Mouse (Mus musculus): ENCODE measurements around the gene Traf3. TPM values are rescaled to one million over a fixed set of nuclear protein-coding genes. Genes with fewer than 3 reads are reported as not detected.

Gene Traf3
- 14.7 and 17.3 TPM in 2 replicates for polyA plus RNA-seq (2015; fragmentation: Nextera tagmentation; extraction: Ambion mirVana)

GRCm38 (mm10) chr12:111165831-111166591, at the start of gene Traf3:
TSS of gene Traf3 (plus strand) at chr12:111166370.
- Histone ChIP-seq H3K27me3 (no peaks in the 10 kb centered on the region), H3K9ac (replicated peaks) (peak within 1 kb of the TSS; percentile 76), H3K4me2 (replicated peaks) (peak within 1 kb of the TSS; percentile 76), H3K4me3 (peak within 1 kb of the TSS; percentile 91), H3K36me3 (no peaks in the 10 kb centered on the region), H3K9me3 (no peaks in the 10 kb centered on the region), H3K27ac (replicated peaks) (peak within 1 kb of the TSS; percentile 91), H3K4me1 (peaks cover 77% of the 10 kb centered on the region)
- 0 out of 2 replicates have a peak, but pooled peaks have one; percentile 7 for ATAC-seq (replicated peaks)
- 10% methylated on average over 34 of the region's 105 CpGs for WGBS

- no peak for ATAC-seq (replicated peaks)
- WGBS: 95% methylated on average over 5 of the region's 5 CpGs
- H3K4me3 ChIP-seq: no peak overlapping the region
- no peaks in the 10 kb centered on the region for H3K9me3 ChIP-seq
- H3K36me3 ChIP-seq: peaks cover 23% of the 10 kb centered on the region
- H3K27me3 ChIP-seq: no peaks in the 10 kb centered on the region
- H3K27ac ChIP-seq (replicated peaks): no peak overlapping the region
- peaks cover 2% of the 10 kb centered on the region; the same call in 1 of the 2 replicates for H3K4me1 ChIP-seq
- H3K4me2 ChIP-seq (replicated peaks): no peak overlapping the region
- H3K9ac ChIP-seq (replicated peaks): no peak overlapping the region
These were observed 46.6 kb upstream of the Traf3 start for GRCm38 (mm10) chr12:111119506-111120085.

- 89% methylated on average over 9 of the region's 9 CpGs for WGBS
- Histone ChIP-seq H3K36me3 (peaks cover 19% of the 10 kb centered on the region), H3K4me1 (peaks cover 8% of the 10 kb centered on the region), H3K27ac (replicated peaks) (no peak overlapping the region), H3K9me3 (no peaks in the 10 kb centered on the region), H3K27me3 (no peaks in the 10 kb centered on the region), H3K4me3 (no peak overlapping the region), H3K4me2 (replicated peaks) (no peak overlapping the region), H3K9ac (replicated peaks) (no peak overlapping the region)
- no peak for ATAC-seq (replicated peaks)
These were observed 45.1 kb upstream of the Traf3 start for GRCm38 (mm10) chr12:111120976-111121645.

GRCm38 (mm10) chr12:111122332-111122852, 43.8 kb upstream of the Traf3 start:
- Histone ChIP-seq H3K27ac (replicated peaks) (no peak overlapping the region), H3K4me3 (no peak overlapping the region), H3K4me1 (peaks cover 8% of the 10 kb centered on the region), H3K4me2 (replicated peaks) (no peak overlapping the region), H3K9me3 (no peaks in the 10 kb centered on the region), H3K27me3 (no peaks in the 10 kb centered on the region), H3K36me3 (peaks cover 10% of the 10 kb centered on the region), H3K9ac (replicated peaks) (no peak overlapping the region)
- ATAC-seq (replicated peaks): no peak

- Histone ChIP-seq H3K4me2 (replicated peaks) (no peak overlapping the region), H3K4me1 (peaks cover 8% of the 10 kb centered on the region), H3K27ac (replicated peaks) (peak overlapping the region; percentile 46; the same call in 1 of the 2 replicates), H3K36me3 (no peaks in the 10 kb centered on the region), H3K9ac (replicated peaks) (no peak overlapping the region), H3K4me3 (no peak overlapping the region), H3K9me3 (no peaks in the 10 kb centered on the region), H3K27me3 (no peaks in the 10 kb centered on the region)
- WGBS: 72% methylated on average over 14 of the region's 14 CpGs
- ATAC-seq (replicated peaks): no peak
These were observed 41.4 kb upstream of the Traf3 start for GRCm38 (mm10) chr12:111124601-111125260.

GRCm38 (mm10) chr12:111125666-111126065, 40.5 kb upstream of the Traf3 start:
- 72% methylated on average over 6 of the region's 6 CpGs for WGBS
- H3K9me3 ChIP-seq: no peaks in the 10 kb centered on the region
- H3K9ac ChIP-seq (replicated peaks): no peak overlapping the region
- H3K4me2 ChIP-seq (replicated peaks): no peak overlapping the region
- no peaks in the 10 kb centered on the region for H3K36me3 ChIP-seq
- no peak for ATAC-seq (replicated peaks)
- no peaks in the 10 kb centered on the region for H3K27me3 ChIP-seq
- H3K4me1 ChIP-seq: peaks cover 8% of the 10 kb centered on the region
- no peak overlapping the region for H3K4me3 ChIP-seq
- no peak overlapping the region for H3K27ac ChIP-seq (replicated peaks)

GRCm38 (mm10) chr12:111134169-111134568, 32.0 kb upstream of the Traf3 start:
- H3K9me3 ChIP-seq: no peaks in the 10 kb centered on the region
- WGBS: 70% methylated on average over 7 of the region's 7 CpGs
- no peak for ATAC-seq (replicated peaks)
- no peak overlapping the region for H3K4me3 ChIP-seq
- no peak overlapping the region for H3K4me2 ChIP-seq (replicated peaks)
- no peaks in the 10 kb centered on the region for H3K27me3 ChIP-seq
- H3K9ac ChIP-seq (replicated peaks): no peak overlapping the region
- H3K4me1 ChIP-seq: peaks cover 17% of the 10 kb centered on the region
- no peaks in the 10 kb centered on the region for H3K36me3 ChIP-seq
- peak overlapping the region; percentile 85 for H3K27ac ChIP-seq (replicated peaks)

- Histone ChIP-seq H3K27ac (replicated peaks) (peak overlapping the region; percentile 85), H3K4me3 (no peak overlapping the region), H3K9me3 (no peaks in the 10 kb centered on the region), H3K36me3 (no peaks in the 10 kb centered on the region), H3K9ac (replicated peaks) (no peak overlapping the region), H3K4me1 (peaks cover 17% of the 10 kb centered on the region), H3K27me3 (no peaks in the 10 kb centered on the region), H3K4me2 (replicated peaks) (no peak overlapping the region)
- WGBS: 45% methylated on average over 19 of the region's 19 CpGs
- ATAC-seq (replicated peaks): peak; percentile 46; the same call in 1 of the 2 replicates
These were observed 31.1 kb upstream of the Traf3 start for GRCm38 (mm10) chr12:111134791-111135733.

GRCm38 (mm10) chr12:111135953-111136352, 30.2 kb upstream of the Traf3 start:
- Histone ChIP-seq H3K9me3 (no peaks in the 10 kb centered on the region), H3K4me3 (no peak overlapping the region), H3K36me3 (no peaks in the 10 kb centered on the region), H3K9ac (replicated peaks) (no peak overlapping the region), H3K4me1 (peaks cover 17% of the 10 kb centered on the region), H3K27me3 (no peaks in the 10 kb centered on the region), H3K4me2 (replicated peaks) (no peak overlapping the region), H3K27ac (replicated peaks) (peak overlapping the region; percentile 85)
- ATAC-seq (replicated peaks): no peak
- WGBS: 56% methylated on average over 3 of the region's 3 CpGs

- no peak overlapping the region for H3K4me2 ChIP-seq (replicated peaks)
- ATAC-seq (replicated peaks): no peak
- no peak overlapping the region for H3K9ac ChIP-seq (replicated peaks)
- H3K27me3 ChIP-seq: no peaks in the 10 kb centered on the region
- peaks cover 17% of the 10 kb centered on the region for H3K4me1 ChIP-seq
- no peaks in the 10 kb centered on the region for H3K9me3 ChIP-seq
- WGBS: 58% methylated on average over 2 of the region's 2 CpGs
- H3K27ac ChIP-seq (replicated peaks): no peak overlapping the region
- H3K36me3 ChIP-seq: no peaks in the 10 kb centered on the region
- H3K4me3 ChIP-seq: no peak overlapping the region
These were observed 29.1 kb upstream of the Traf3 start for GRCm38 (mm10) chr12:111137079-111137478.

- peak; percentile 75 for ATAC-seq (replicated peaks)
- 0 out of 2 replicates have a peak overlapping the region, but pooled peaks have one; percentile 5 for H3K9ac ChIP-seq (replicated peaks)
- H3K9me3 ChIP-seq: no peaks in the 10 kb centered on the region
- no peaks in the 10 kb centered on the region for H3K36me3 ChIP-seq
- H3K4me1 ChIP-seq: peaks cover 31% of the 10 kb centered on the region
- 6% methylated on average over 12 of the region's 12 CpGs for WGBS
- H3K4me2 ChIP-seq (replicated peaks): peak overlapping the region; percentile 33
- H3K4me3 ChIP-seq: 0 out of 2 replicates have a peak overlapping the region, but pooled peaks have one; percentile 3
- peak overlapping the region; percentile 83 for H3K27ac ChIP-seq (replicated peaks)
- no peaks in the 10 kb centered on the region for H3K27me3 ChIP-seq
These were observed 23.1 kb upstream of the Traf3 start for GRCm38 (mm10) chr12:111143005-111143508.
